Mouse (Mus musculus): ENCODE data around the gene Dab1. TPM values are rescaled to one million over a fixed set of nuclear protein-coding genes. Genes with fewer than 3 reads are reported as not detected.

Gene Dab1
- polyA plus RNA-seq, 1 experiment, result not detected

- H3K79me3 ChIP-seq (ENCODE audit: low read depth), result no peaks in the 10 kb centered on the region
Measured at GRCm38 (mm10) chr4:104281518-104281917, 662.4 kb downstream of the Dab1 start.

DNA sequence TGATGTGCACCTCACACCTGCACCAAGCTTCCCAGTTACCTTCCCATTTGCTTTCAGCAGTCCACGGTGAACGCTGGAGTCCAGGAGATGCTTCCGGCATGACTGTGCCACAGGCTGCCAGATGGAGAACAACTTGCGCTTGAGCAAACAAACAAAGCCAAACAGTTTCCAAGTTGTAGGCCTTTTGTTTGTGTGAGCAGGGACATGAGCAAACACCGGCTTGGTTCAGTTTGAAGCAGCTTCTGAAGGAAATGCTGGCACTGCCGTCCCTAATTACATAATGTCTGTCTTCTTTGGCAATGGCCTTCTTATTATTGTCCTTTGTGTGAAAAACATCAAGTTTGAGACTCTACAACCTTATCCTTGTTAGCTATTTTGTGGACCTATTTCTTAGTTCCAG, 664.7 kb downstream of the Dab1 start:
- H3K27me3 ChIP-seq (ENCODE audit: control insufficient read depth, insufficient read depth, insufficient read length), result no peaks in the 10 kb centered on the region
- no peak for TF ChIP-seq CEBPB (IDR thresholded peaks at IDR 0.05; ENCODE audit: low read depth)
- no peak for TF ChIP-seq MYOG (IDR thresholded peaks at IDR 0.05; ENCODE audit: control insufficient read depth, extremely low read depth, insufficient read length)
- no peak for TF ChIP-seq FOSL1 (IDR thresholded peaks at IDR 0.05; ENCODE audit: insufficient read depth, low read length, poor library complexity, severe bottlenecking)
- H3K4me3 ChIP-seq (ENCODE audit: insufficient read depth, poor library complexity, severe bottlenecking), result no peak overlapping the region
- H3K79me3 ChIP-seq (ENCODE audit: low read depth), result no peaks in the 10 kb centered on the region
- H3K36me3 ChIP-seq (ENCODE audit: control insufficient read depth, insufficient read depth), result no peaks in the 10 kb centered on the region
- no peaks in the 10 kb centered on the region for H3K79me2 ChIP-seq (ENCODE audit: control insufficient read depth, insufficient read depth)
- H3ac ChIP-seq (ENCODE audit: control insufficient read depth, insufficient read length, low read depth), result no peak overlapping the region

More at GRCm38 (mm10) chr4:104281518-104281917, 662.4 kb downstream of the Dab1 start:
- H3K36me3 ChIP-seq (ENCODE audit: control insufficient read depth, insufficient read depth), result no peaks in the 10 kb centered on the region
- no peaks in the 10 kb centered on the region for H3K27me3 ChIP-seq (ENCODE audit: control insufficient read depth, insufficient read depth, insufficient read length)
- no peak overlapping the region for H3K4me3 ChIP-seq (ENCODE audit: insufficient read depth, poor library complexity, severe bottlenecking)
- H3ac ChIP-seq (ENCODE audit: control insufficient read depth, insufficient read length, low read depth), result no peak overlapping the region
- no peak for TF ChIP-seq FOSL1 (IDR thresholded peaks at IDR 0.05; ENCODE audit: insufficient read depth, low read length, poor library complexity, severe bottlenecking)
- TF ChIP-seq MYOD1 (IDR thresholded peaks at IDR 0.05; ENCODE audit: control insufficient read depth, insufficient read length, low read depth), result no peak
- no peak for TF ChIP-seq MAX (IDR thresholded peaks at IDR 0.05)
- no peak for TF ChIP-seq MYOG (IDR thresholded peaks at IDR 0.05; ENCODE audit: control insufficient read depth, extremely low read depth, insufficient read length)
- no peak for TF ChIP-seq CEBPB (IDR thresholded peaks at IDR 0.05; ENCODE audit: low read depth)
- TF ChIP-seq USF1 (IDR thresholded peaks at IDR 0.05; ENCODE audit: low read depth), result no peak
- no peak for TF ChIP-seq CTCF (IDR thresholded peaks at IDR 0.05; ENCODE audit: control insufficient read depth, insufficient read depth, insufficient read length)
- no peaks in the 10 kb centered on the region for H3K79me2 ChIP-seq (ENCODE audit: control insufficient read depth, insufficient read depth)

DNA sequence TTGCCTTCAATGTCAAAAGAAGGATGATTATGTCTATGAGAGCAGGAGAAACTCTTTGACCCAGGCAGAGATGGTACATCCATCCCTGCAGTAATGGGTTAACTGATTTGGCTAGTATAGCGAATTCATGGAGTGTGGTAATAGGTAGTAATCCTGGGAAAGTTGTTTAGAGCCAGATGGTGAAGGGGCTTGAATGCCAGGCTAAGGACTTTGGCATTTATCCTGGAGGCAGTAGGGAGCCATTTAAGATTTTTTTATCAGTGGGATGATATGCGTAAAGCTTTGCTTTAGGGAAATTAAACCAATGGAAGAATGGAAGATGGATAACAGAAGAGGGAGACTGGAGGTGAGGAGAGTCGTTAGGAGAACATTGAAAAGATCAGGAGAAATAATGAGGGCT, 669.2 kb downstream of the Dab1 start:
- TF ChIP-seq MYOG (IDR thresholded peaks at IDR 0.05; ENCODE audit: control insufficient read depth, extremely low read depth, insufficient read length) (no peak), USF1 (IDR thresholded peaks at IDR 0.05; ENCODE audit: low read depth) (no peak), MYOD1 (IDR thresholded peaks at IDR 0.05; ENCODE audit: control insufficient read depth, insufficient read length, low read depth) (no peak), CEBPB (IDR thresholded peaks at IDR 0.05; ENCODE audit: low read depth) (no peak), FOSL1 (IDR thresholded peaks at IDR 0.05; ENCODE audit: insufficient read depth, low read length, poor library complexity, severe bottlenecking) (no peak), MAX (IDR thresholded peaks at IDR 0.05) (no peak), CTCF (IDR thresholded peaks at IDR 0.05; ENCODE audit: control insufficient read depth, insufficient read depth, insufficient read length) (no peak)
- H3K79me2 ChIP-seq (ENCODE audit: control insufficient read depth, insufficient read depth), result no peaks in the 10 kb centered on the region
- no peaks in the 10 kb centered on the region for H3K36me3 ChIP-seq (ENCODE audit: control insufficient read depth, insufficient read depth)
- no peak overlapping the region for H3K4me3 ChIP-seq (ENCODE audit: insufficient read depth, poor library complexity, severe bottlenecking)
- no peaks in the 10 kb centered on the region for H3K27me3 ChIP-seq (ENCODE audit: control insufficient read depth, insufficient read depth, insufficient read length)
- no peak overlapping the region for H3ac ChIP-seq (ENCODE audit: control insufficient read depth, insufficient read length, low read depth)
- H3K79me3 ChIP-seq (ENCODE audit: low read depth), result no peaks in the 10 kb centered on the region

DNA sequence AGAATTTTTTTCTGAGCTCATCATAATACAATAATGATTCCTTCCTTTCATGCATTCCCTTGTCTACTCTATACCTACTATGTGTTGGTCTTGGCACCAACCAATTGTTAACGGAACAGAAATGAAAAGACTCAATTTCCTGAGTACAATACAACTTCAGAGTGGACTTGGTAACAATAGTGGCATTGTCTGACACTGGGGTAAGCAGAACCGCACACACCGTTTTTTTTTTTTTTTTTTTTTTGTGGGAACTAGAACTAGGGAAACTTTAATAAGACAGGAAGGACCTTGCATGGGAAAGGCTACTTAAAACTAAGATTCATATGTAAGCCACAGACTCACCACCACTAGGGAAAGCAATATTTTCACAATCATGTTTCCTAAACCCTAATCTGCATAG, 682.6 kb downstream of the Dab1 start:
- Histone ChIP-seq H3K79me2 (ENCODE audit: control insufficient read depth, insufficient read depth) (no peaks in the 10 kb centered on the region), H3ac (ENCODE audit: control insufficient read depth, insufficient read length, low read depth) (no peak overlapping the region), H3K4me3 (ENCODE audit: insufficient read depth, poor library complexity, severe bottlenecking) (no peak overlapping the region), H3K27me3 (ENCODE audit: control insufficient read depth, insufficient read depth, insufficient read length) (no peaks in the 10 kb centered on the region), H3K36me3 (ENCODE audit: control insufficient read depth, insufficient read depth) (no peaks in the 10 kb centered on the region), H3K79me3 (ENCODE audit: low read depth) (no peaks in the 10 kb centered on the region)
- no peak for TF ChIP-seq MYOG (IDR thresholded peaks at IDR 0.05; ENCODE audit: control insufficient read depth, extremely low read depth, insufficient read length)
- no peak for TF ChIP-seq CTCF (IDR thresholded peaks at IDR 0.05; ENCODE audit: control insufficient read depth, insufficient read depth, insufficient read length)
- no peak for TF ChIP-seq MYOD1 (IDR thresholded peaks at IDR 0.05; ENCODE audit: control insufficient read depth, insufficient read length, low read depth)
- no peak for TF ChIP-seq USF1 (IDR thresholded peaks at IDR 0.05; ENCODE audit: low read depth)
- no peak for TF ChIP-seq MAX (IDR thresholded peaks at IDR 0.05)
- TF ChIP-seq CEBPB (IDR thresholded peaks at IDR 0.05; ENCODE audit: low read depth), result no peak
- TF ChIP-seq FOSL1 (IDR thresholded peaks at IDR 0.05; ENCODE audit: insufficient read depth, low read length, poor library complexity, severe bottlenecking), result no peak

DNA sequence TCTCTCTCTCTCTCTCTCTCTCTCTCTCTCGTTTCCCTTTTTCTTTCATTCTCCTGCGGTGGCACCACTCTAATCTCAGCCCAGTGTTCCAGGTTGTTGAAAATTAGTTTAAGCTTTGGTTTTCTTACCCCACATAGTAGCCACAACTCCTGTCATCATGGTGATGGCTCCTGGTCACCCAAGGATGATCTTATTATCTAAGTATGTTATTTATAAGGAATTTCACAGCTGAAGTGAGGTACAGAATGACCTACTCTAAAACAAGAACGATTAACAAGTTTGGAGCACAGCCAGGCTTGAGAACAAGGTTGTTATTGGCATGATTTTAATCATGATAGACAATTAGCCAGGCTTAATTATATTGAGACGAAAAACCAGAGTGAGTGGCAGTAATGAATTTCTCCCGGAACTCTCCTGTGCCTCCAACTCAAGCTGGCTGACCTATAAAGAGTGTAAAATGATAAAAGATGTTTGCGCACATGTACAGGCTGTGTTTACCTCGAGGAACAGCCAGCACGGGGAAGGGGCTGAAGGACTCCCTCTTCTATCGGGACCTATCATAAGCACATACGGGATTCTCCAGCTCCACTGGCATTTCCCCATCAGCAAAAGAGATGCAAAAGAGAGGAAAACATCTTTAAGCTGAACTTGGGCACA, 684.0 kb downstream of the Dab1 start:
- TF ChIP-seq MAX (IDR thresholded peaks at IDR 0.05) (no peak), MYOG (IDR thresholded peaks at IDR 0.05; ENCODE audit: control insufficient read depth, extremely low read depth, insufficient read length) (no peak), CTCF (IDR thresholded peaks at IDR 0.05; ENCODE audit: control insufficient read depth, insufficient read depth, insufficient read length) (no peak), FOSL1 (IDR thresholded peaks at IDR 0.05; ENCODE audit: insufficient read depth, low read length, poor library complexity, severe bottlenecking) (no peak), CEBPB (IDR thresholded peaks at IDR 0.05; ENCODE audit: low read depth) (no peak)
- Histone ChIP-seq H3K79me2 (ENCODE audit: control insufficient read depth, insufficient read depth) (no peaks in the 10 kb centered on the region), H3K79me3 (ENCODE audit: low read depth) (no peaks in the 10 kb centered on the region), H3ac (ENCODE audit: control insufficient read depth, insufficient read length, low read depth) (no peak overlapping the region), H3K36me3 (ENCODE audit: control insufficient read depth, insufficient read depth) (no peaks in the 10 kb centered on the region), H3K4me3 (ENCODE audit: insufficient read depth, poor library complexity, severe bottlenecking) (no peak overlapping the region), H3K27me3 (ENCODE audit: control insufficient read depth, insufficient read depth, insufficient read length) (no peaks in the 10 kb centered on the region)

GRCm38 (mm10) chr4:104307781-104308180, 688.6 kb downstream of the Dab1 start:
- Histone ChIP-seq H3K4me3 (ENCODE audit: insufficient read depth, poor library complexity, severe bottlenecking) (no peak overlapping the region), H3K79me3 (ENCODE audit: low read depth) (no peaks in the 10 kb centered on the region), H3K36me3 (ENCODE audit: control insufficient read depth, insufficient read depth) (no peaks in the 10 kb centered on the region), H3ac (ENCODE audit: control insufficient read depth, insufficient read length, low read depth) (no peak overlapping the region), H3K27me3 (ENCODE audit: control insufficient read depth, insufficient read depth, insufficient read length) (no peaks in the 10 kb centered on the region), H3K79me2 (ENCODE audit: control insufficient read depth, insufficient read depth) (no peaks in the 10 kb centered on the region)
- TF ChIP-seq MAX (IDR thresholded peaks at IDR 0.05) (no peak), CTCF (IDR thresholded peaks at IDR 0.05; ENCODE audit: control insufficient read depth, insufficient read depth, insufficient read length) (no peak), MYOG (IDR thresholded peaks at IDR 0.05; ENCODE audit: control insufficient read depth, extremely low read depth, insufficient read length) (no peak), CEBPB (IDR thresholded peaks at IDR 0.05; ENCODE audit: low read depth) (no peak), MYOD1 (IDR thresholded peaks at IDR 0.05; ENCODE audit: control insufficient read depth, insufficient read length, low read depth) (no peak), FOSL1 (IDR thresholded peaks at IDR 0.05; ENCODE audit: insufficient read depth, low read length, poor library complexity, severe bottlenecking) (no peak), USF1 (IDR thresholded peaks at IDR 0.05; ENCODE audit: low read depth) (no peak)
